Mouse (Mus musculus): ENCODE measurements around the gene Sgms1. TPM values are rescaled to one million over a fixed set of nuclear protein-coding genes. Genes with fewer than 3 reads are reported as not detected.

Gene Sgms1
- polyA plus RNA-seq, 1 experiment from 2014 or later, result 17.4 TPM

DNA sequence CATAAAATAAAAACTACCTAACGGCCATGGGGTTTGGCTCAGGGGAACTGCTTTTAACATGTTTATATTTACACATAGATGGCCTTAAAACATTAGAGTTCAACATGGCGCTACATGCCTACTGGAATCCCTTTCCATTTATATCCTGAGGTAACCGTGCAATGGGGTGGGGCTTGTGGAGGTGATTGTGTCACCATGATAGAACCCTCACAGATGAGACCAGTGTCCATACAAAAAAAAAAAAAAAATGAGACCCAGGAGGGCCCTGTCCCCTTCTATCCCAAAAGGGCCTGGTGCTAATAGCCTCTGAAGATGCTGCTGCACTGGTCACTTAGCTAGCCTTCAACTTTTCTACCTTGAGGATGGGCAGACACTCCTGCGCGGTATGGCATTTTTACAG lies 207.0 kb downstream of the Sgms1 start:
- no peaks in the 10 kb centered on the region for H3K4me1 ChIP-seq (replicated peaks; ENCODE audit: control insufficient read depth, insufficient read depth, low read length)
- H3K36me3 ChIP-seq (ENCODE audit: control insufficient read depth, insufficient read depth, low read length), result no peaks in the 10 kb centered on the region
- no peaks in the 10 kb centered on the region for H3K27me3 ChIP-seq (ENCODE audit: control insufficient read depth, insufficient read depth, low read length)
- H3K9me3 ChIP-seq (ENCODE audit: control insufficient read depth, low read length), result no peaks in the 10 kb centered on the region
- H3K4me2 ChIP-seq (replicated peaks; ENCODE audit: low read depth, low read length), result no peak overlapping the region
- 95% methylated on average over 5 of the region's 5 CpGs for WGBS
- no peak overlapping the region for H3K4me3 ChIP-seq (ENCODE audit: low read depth, low read length)
- no peak overlapping the region for H3K9ac ChIP-seq (ENCODE audit: low read depth, low read length)
- no peak for ATAC-seq (ENCODE audit: low FRiP score)
- DNase-seq (ENCODE audit: low spot score), result no peak
- no peak overlapping the region for H3K27ac ChIP-seq (ENCODE audit: low read depth, low read length)

DNA sequence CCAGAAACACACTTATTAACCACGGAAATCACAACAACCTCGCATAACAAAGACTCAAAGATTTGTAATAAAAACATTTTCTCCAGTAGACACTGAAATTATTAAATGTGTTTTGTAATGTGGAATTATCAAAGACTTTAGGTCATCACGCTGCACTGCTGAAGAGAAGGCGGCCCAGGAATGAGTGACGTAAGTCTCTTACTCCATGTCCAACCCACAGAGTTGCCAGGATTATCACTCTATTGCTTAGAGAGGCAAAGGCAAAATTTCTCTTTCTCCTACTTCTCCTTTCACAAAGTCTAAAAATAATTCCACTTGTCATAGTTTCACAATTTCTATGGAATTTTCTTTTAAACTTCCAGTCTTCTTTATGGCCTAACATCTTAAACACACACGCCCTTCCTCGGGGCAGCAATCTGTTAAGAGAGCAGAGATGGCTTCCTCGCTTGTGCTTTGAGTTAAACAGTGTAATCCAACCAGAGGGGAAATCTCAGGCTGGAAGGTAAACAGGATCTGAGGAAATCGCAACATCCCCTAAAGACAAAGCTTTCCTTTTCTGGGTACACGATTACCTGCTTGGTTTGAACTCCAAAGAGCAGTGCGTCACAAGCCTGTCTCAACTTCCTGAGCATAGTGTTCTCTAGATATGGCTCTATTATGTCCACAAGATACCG lies 207.7 kb downstream of the Sgms1 start:
- no peaks in the 10 kb centered on the region for H3K36me3 ChIP-seq (ENCODE audit: control insufficient read depth, insufficient read depth, low read length)
- H3K4me3 ChIP-seq (ENCODE audit: low read depth, low read length), result no peak overlapping the region
- no peaks in the 10 kb centered on the region for H3K9me3 ChIP-seq (ENCODE audit: control insufficient read depth, low read length)
- H3K27ac ChIP-seq (ENCODE audit: low read depth, low read length), result no peak overlapping the region
- ATAC-seq (ENCODE audit: low FRiP score), result no peak
- DNase-seq (ENCODE audit: low spot score), result no peak
- H3K9ac ChIP-seq (ENCODE audit: low read depth, low read length), result no peak overlapping the region
- H3K4me2 ChIP-seq (replicated peaks; ENCODE audit: low read depth, low read length), result no peak overlapping the region
- H3K27me3 ChIP-seq (ENCODE audit: control insufficient read depth, insufficient read depth, low read length), result no peaks in the 10 kb centered on the region
- 87% methylated on average over 12 of the region's 12 CpGs for WGBS
- H3K4me1 ChIP-seq (replicated peaks; ENCODE audit: control insufficient read depth, insufficient read depth, low read length), result no peaks in the 10 kb centered on the region

DNA sequence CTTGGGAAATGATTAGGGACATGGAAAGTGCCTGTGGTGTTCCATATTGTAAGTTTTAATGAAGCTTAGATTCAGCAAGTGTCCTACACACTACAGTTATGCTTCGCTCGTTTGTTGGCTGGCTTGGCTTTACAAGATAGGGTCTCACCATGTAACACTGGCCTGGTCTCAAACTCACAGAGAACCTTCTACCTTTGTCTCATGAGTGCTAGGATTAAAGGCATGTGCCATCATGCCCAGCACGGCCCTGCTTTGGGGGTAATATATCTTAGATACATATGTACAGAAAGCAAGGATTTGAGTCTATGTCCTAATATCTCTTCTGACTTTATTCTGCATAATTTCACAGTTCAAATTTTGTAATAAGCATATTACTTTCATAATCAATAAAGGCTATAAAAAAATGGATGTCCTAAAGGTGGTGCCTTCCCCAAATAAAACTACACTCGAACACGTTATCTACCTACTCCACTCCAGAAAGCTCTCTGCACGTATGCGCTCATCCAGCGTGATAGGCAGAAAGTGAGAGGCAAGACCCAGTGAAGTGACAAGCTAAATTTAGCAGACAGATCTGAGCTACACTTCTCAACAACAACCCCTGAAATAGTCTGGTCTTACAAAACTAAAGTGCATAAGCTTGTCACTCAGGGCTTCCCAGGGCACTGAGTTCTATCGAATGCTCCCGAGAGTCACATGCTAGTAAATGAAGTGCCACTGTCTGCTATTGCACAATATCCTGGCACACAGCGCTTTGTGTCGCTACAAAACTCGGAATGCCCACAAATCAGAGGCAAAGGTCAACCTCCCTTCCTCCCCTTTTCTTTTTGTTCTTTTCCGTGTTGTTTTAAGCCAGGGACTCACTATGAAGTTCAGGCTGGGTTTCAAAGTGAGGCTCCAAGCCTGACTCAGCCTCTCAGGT lies 208.5 kb downstream of the Sgms1 start:
- Histone ChIP-seq H3K9ac (ENCODE audit: low read depth, low read length) (no peak overlapping the region), H3K4me3 (ENCODE audit: low read depth, low read length) (no peak overlapping the region), H3K4me2 (replicated peaks; ENCODE audit: low read depth, low read length) (no peak overlapping the region), H3K36me3 (ENCODE audit: control insufficient read depth, insufficient read depth, low read length) (no peaks in the 10 kb centered on the region), H3K9me3 (ENCODE audit: control insufficient read depth, low read length) (no peaks in the 10 kb centered on the region), H3K27ac (ENCODE audit: low read depth, low read length) (no peak overlapping the region), H3K27me3 (ENCODE audit: control insufficient read depth, insufficient read depth, low read length) (no peaks in the 10 kb centered on the region), H3K4me1 (replicated peaks; ENCODE audit: control insufficient read depth, insufficient read depth, low read length) (no peaks in the 10 kb centered on the region)
- 79% methylated on average over 14 of the region's 14 CpGs for WGBS
- ATAC-seq (ENCODE audit: low FRiP score) (no peak), DNase-seq (ENCODE audit: low spot score) (no peak)

GRCm38 (mm10) chr19:32179978-32180413 lies 209.5 kb downstream of the Sgms1 start:
- H3K4me2 ChIP-seq (replicated peaks; ENCODE audit: low read depth, low read length), result no peak overlapping the region
- no peaks in the 10 kb centered on the region for H3K4me1 ChIP-seq (replicated peaks; ENCODE audit: control insufficient read depth, insufficient read depth, low read length)
- H3K4me3 ChIP-seq (ENCODE audit: low read depth, low read length), result no peak overlapping the region
- WGBS, result 63% methylated on average over 5 of the region's 5 CpGs
- no peaks in the 10 kb centered on the region for H3K9me3 ChIP-seq (ENCODE audit: control insufficient read depth, low read length)
- ATAC-seq (ENCODE audit: low FRiP score) (no peak), DNase-seq (ENCODE audit: low spot score) (no peak)
- no peaks in the 10 kb centered on the region for H3K27me3 ChIP-seq (ENCODE audit: control insufficient read depth, insufficient read depth, low read length)
- no peak overlapping the region for H3K9ac ChIP-seq (ENCODE audit: low read depth, low read length)
- no peak overlapping the region for H3K27ac ChIP-seq (ENCODE audit: low read depth, low read length)
- H3K36me3 ChIP-seq (ENCODE audit: control insufficient read depth, insufficient read depth, low read length), result no peaks in the 10 kb centered on the region

GRCm38 (mm10) chr19:32179514-32179913 lies 210.0 kb downstream of the Sgms1 start:
- ATAC-seq (ENCODE audit: low FRiP score) (no peak), DNase-seq (ENCODE audit: low spot score) (no peak)
- Histone ChIP-seq H3K4me1 (replicated peaks; ENCODE audit: control insufficient read depth, insufficient read depth, low read length) (no peaks in the 10 kb centered on the region), H3K9ac (ENCODE audit: low read depth, low read length) (no peak overlapping the region), H3K27me3 (ENCODE audit: control insufficient read depth, insufficient read depth, low read length) (no peaks in the 10 kb centered on the region), H3K9me3 (ENCODE audit: control insufficient read depth, low read length) (no peaks in the 10 kb centered on the region), H3K4me2 (replicated peaks; ENCODE audit: low read depth, low read length) (no peak overlapping the region), H3K4me3 (ENCODE audit: low read depth, low read length) (no peak overlapping the region), H3K27ac (ENCODE audit: low read depth, low read length) (no peak overlapping the region), H3K36me3 (ENCODE audit: control insufficient read depth, insufficient read depth, low read length) (no peaks in the 10 kb centered on the region)
- WGBS, result 64% methylated on average over 4 of the region's 4 CpGs

DNA sequence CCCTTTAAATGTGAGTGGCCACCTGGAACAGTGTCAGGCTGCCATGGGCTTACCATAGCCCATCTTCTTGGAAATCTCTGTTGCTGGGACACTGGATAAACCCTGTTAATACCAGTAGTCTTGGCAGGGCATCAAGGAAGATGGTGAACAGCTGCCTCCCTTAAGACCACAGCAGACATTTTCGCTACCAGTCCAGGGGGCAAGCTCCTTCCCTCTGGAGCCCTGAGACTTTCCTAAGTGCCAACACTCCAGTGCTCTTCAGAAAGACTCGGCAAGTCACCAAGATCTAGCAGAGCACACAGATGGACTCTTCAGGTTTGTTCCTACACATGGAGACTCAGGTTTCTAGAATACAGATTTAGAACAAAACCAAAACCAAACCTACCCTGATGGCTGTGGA lies 211.4 kb downstream of the Sgms1 start:
- Histone ChIP-seq H3K27me3 (ENCODE audit: control insufficient read depth, insufficient read depth, low read length) (no peaks in the 10 kb centered on the region), H3K9ac (ENCODE audit: low read depth, low read length) (no peak overlapping the region), H3K36me3 (ENCODE audit: control insufficient read depth, insufficient read depth, low read length) (no peaks in the 10 kb centered on the region), H3K4me2 (replicated peaks; ENCODE audit: low read depth, low read length) (no peak overlapping the region), H3K27ac (ENCODE audit: low read depth, low read length) (no peak overlapping the region), H3K4me3 (ENCODE audit: low read depth, low read length) (no peak overlapping the region), H3K9me3 (ENCODE audit: control insufficient read depth, low read length) (no peaks in the 10 kb centered on the region), H3K4me1 (replicated peaks; ENCODE audit: control insufficient read depth, insufficient read depth, low read length) (no peaks in the 10 kb centered on the region)
- no peak for ATAC-seq (ENCODE audit: low FRiP score)
- DNase-seq (ENCODE audit: low spot score), result no peak
- 90% methylated on average over 2 of the region's 2 CpGs for WGBS

DNA sequence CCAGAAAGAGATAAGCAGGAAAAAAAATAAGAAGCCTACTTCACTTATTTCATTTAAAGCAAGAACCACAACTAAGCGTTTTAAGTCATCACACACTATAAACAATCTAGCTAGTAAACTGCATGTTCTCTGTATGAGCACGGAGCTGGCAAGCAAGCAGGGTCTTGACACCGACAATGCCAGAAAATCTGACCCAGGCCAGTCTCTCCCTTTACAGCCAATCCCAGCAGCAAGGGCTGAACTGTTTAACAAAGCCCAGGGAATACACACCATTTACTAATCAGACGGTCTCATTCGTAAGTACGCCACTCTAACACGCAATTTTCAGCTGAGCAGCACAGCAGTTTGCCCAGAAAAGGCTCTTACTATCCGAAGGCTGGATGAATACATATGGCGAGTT lies 213.1 kb downstream of the Sgms1 start:
- no peaks in the 10 kb centered on the region for H3K27me3 ChIP-seq (ENCODE audit: control insufficient read depth, insufficient read depth, low read length)
- WGBS, result 93% methylated on average over 9 of the region's 9 CpGs
- H3K9me3 ChIP-seq (ENCODE audit: control insufficient read depth, low read length), result no peaks in the 10 kb centered on the region
- H3K4me3 ChIP-seq (ENCODE audit: low read depth, low read length), result no peak overlapping the region
- no peak overlapping the region for H3K9ac ChIP-seq (ENCODE audit: low read depth, low read length)
- no peak for ATAC-seq (ENCODE audit: low FRiP score)
- H3K4me1 ChIP-seq (replicated peaks; ENCODE audit: control insufficient read depth, insufficient read depth, low read length), result no peaks in the 10 kb centered on the region
- no peaks in the 10 kb centered on the region for H3K36me3 ChIP-seq (ENCODE audit: control insufficient read depth, insufficient read depth, low read length)
- no peak for DNase-seq (ENCODE audit: low spot score)
- no peak overlapping the region for H3K27ac ChIP-seq (ENCODE audit: low read depth, low read length)
- H3K4me2 ChIP-seq (replicated peaks; ENCODE audit: low read depth, low read length), result no peak overlapping the region

DNA sequence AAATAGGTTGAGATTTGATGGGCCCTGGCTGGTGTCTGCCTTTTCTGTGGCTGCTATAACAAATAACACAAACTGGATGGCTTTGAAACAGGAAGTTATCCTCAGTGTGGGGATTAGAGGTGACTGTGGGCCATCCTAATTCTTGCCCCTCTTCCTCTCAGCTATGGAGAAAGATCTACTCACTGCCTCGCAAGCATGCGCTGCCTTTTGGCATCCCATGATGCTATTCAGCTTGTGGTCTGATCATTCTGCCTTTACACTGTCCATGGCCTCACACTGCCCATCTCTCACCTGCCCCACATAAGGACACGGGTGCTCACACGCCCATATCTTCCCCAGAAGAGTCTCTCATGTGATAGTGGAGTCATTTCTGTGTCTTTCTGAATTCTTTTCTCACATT lies 213.5 kb downstream of the Sgms1 start:
- WGBS, result 93% methylated on average over 4 of the region's 4 CpGs
- no peak overlapping the region for H3K27ac ChIP-seq (ENCODE audit: low read depth, low read length)
- no peaks in the 10 kb centered on the region for H3K36me3 ChIP-seq (ENCODE audit: control insufficient read depth, insufficient read depth, low read length)
- no peaks in the 10 kb centered on the region for H3K9me3 ChIP-seq (ENCODE audit: control insufficient read depth, low read length)
- H3K27me3 ChIP-seq (ENCODE audit: control insufficient read depth, insufficient read depth, low read length), result no peaks in the 10 kb centered on the region
- H3K4me3 ChIP-seq (ENCODE audit: low read depth, low read length), result no peak overlapping the region
- H3K9ac ChIP-seq (ENCODE audit: low read depth, low read length), result no peak overlapping the region
- H3K4me2 ChIP-seq (replicated peaks; ENCODE audit: low read depth, low read length), result no peak overlapping the region
- ATAC-seq (ENCODE audit: low FRiP score) (no peak), DNase-seq (ENCODE audit: low spot score) (no peak)
- no peaks in the 10 kb centered on the region for H3K4me1 ChIP-seq (replicated peaks; ENCODE audit: control insufficient read depth, insufficient read depth, low read length)

DNA sequence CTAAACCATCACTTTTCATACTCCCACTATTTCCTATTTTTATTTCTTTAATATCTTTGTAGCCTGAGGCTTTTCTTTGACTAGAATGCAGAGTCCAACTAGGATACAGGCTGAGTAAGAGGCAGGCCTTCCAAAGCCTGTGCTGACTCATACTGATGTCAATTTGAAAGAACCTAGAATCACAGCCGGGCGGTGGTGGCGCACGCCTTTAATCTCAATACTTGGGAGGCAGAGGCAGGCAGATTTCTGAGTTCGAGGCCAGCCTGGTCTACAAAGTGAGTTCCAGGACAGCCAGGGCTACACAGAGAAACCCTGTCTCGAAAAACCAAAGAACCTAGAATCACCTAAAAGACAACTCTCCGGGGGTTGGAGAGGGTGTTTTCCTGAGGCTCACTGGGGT lies 214.5 kb downstream of the Sgms1 start:
- Histone ChIP-seq H3K4me3 (ENCODE audit: low read depth, low read length) (no peak overlapping the region), H3K9ac (ENCODE audit: low read depth, low read length) (no peak overlapping the region), H3K27ac (ENCODE audit: low read depth, low read length) (no peak overlapping the region), H3K27me3 (ENCODE audit: control insufficient read depth, insufficient read depth, low read length) (no peaks in the 10 kb centered on the region), H3K9me3 (ENCODE audit: control insufficient read depth, low read length) (no peaks in the 10 kb centered on the region), H3K4me1 (replicated peaks; ENCODE audit: control insufficient read depth, insufficient read depth, low read length) (no peaks in the 10 kb centered on the region), H3K36me3 (ENCODE audit: control insufficient read depth, insufficient read depth, low read length) (no peaks in the 10 kb centered on the region), H3K4me2 (replicated peaks; ENCODE audit: low read depth, low read length) (no peak overlapping the region)
- ATAC-seq (ENCODE audit: low FRiP score) (no peak), DNase-seq (ENCODE audit: low spot score) (no peak)
- WGBS, result 95% methylated on average over 7 of the region's 7 CpGs

Measured in hindbrain, embryonic 11.5 days (tissue).